ENCODE assay signal across 22 mouse cellular contexts in genomic region chr16:91765121-91765815, GRCm38 (mm10). TPM values are rescaled to one million over a fixed set of nuclear protein-coding genes. Genes with fewer than 3 reads are reported as not detected.
A peak's percentile ranks its signal among the peaks of the same experiment; 100 is the strongest.
DNase-seq lines count a peak whose midpoint lies in the region; ATAC-seq and TF ChIP-seq lines count a peak whose summit lies in the region.
"Had no signal": no experiment of that assay in that cellular context is flagged by ENCODE, and none has a peak within 500 bp of the region (broad histone marks: within the 10 kb centered on the region; RNA-seq: fewer than 3 reads in every experiment).

No protein-coding gene starts in this region.

- peaks cover 9% of the 10 kb centered on the region for H3K36me3 ChIP-seq in hindbrain, embryonic 10.5 days
- peaks cover 3% of the 10 kb centered on the region; the same call in 1 of the 2 replicates for H3K36me3 ChIP-seq in hindbrain, embryonic 12.5 days
- H3K36me3 ChIP-seq in ES-Bruce4 (ENCODE audit: control insufficient read depth, insufficient read depth, low read length, poor library complexity, severe bottlenecking) = no peaks in the 10 kb centered on the region
- H3K36me3 ChIP-seq in intestine, embryonic 16.5 days (ENCODE audit: control insufficient read depth, insufficient read depth, low read length) = no peaks in the 10 kb centered on the region
- H3K36me3 ChIP-seq: forebrain, embryonic 12.5 days; heart, embryonic 13.5 days had no signal

- DNase-seq in gastrocnemius, adult 2 months = peak; percentile 57
- no peak for DNase-seq in gastrocnemius, postnatal 36 days
- no peak for DNase-seq in hindbrain, embryonic 10.5 days (ENCODE audit: low spot score)
- peak; percentile 91 for DNase-seq in R1 (ENCODE audit: low read depth, low spot score)
- DNase-seq: adrenal gland, postnatal 25 days; cerebellum, adult 9-11 months; cerebellum, postnatal 36 days; gastrocnemius, postnatal 10 days; heart, adult 18-20 months; heart, postnatal 10 days; kidney, adult 18-20 months had no signal

- no peak overlapping the region for H3K4me2 ChIP-seq in hindbrain, embryonic 12.5 days (replicated peaks)
- no peak overlapping the region for H3K4me2 ChIP-seq in intestine, embryonic 16.5 days (ENCODE audit: low read depth, low read length)
- H3K4me2 ChIP-seq: embryonic facial prominence, embryonic 13.5 days; forebrain, embryonic 12.5 days; heart, embryonic 13.5 days had no signal

- no peak for TF ChIP-seq EP300 in ES-Bruce4 (IDR thresholded peaks at IDR 0.05; ENCODE audit: insufficient read depth, low read depth, low read length)

- 85% methylated on average over 15 of the region's 15 CpGs for WGBS in hindbrain, embryonic 10.5 days
- WGBS in hindbrain, embryonic 12.5 days = 81% methylated on average over 15 of the region's 15 CpGs
- 90% methylated on average over 15 of the region's 15 CpGs for WGBS in intestine, embryonic 16.5 days

- no peak overlapping the region for H3K4me3 ChIP-seq in gastrocnemius, adult 2 months
- H3K4me3 ChIP-seq in hindbrain, embryonic 10.5 days = no peak overlapping the region
- H3K4me3 ChIP-seq in hindbrain, embryonic 12.5 days = no peak overlapping the region
- no peak overlapping the region for H3K4me3 ChIP-seq in ES-Bruce4 (ENCODE audit: low read depth, low read length)
- no peak overlapping the region for H3K4me3 ChIP-seq in intestine, embryonic 16.5 days (ENCODE audit: low read length)
- H3K4me3 ChIP-seq: embryonic facial prominence, embryonic 13.5 days; forebrain, embryonic 12.5 days; heart, embryonic 13.5 days had no signal

- intact Hi-C loops in gastrocnemius, adult 2 months (cut with DNase I) = loop anchor here (5.0 kb wide), 2 partner anchors 33 to 37 kb away; no protein-coding TSS in a partner anchor
- intact Hi-C loops in gastrocnemius, postnatal 36 days (cut with DNase I) = loop anchor here (2.0 to 5.0 kb wide), 2 partner anchors 30 to 37 kb away; no protein-coding TSS in a partner anchor

- H3K27ac ChIP-seq in gastrocnemius, adult 2 months = peak overlapping the region; percentile 92
- peak overlapping the region; percentile 63 for H3K27ac ChIP-seq in hindbrain, embryonic 10.5 days
- no peak overlapping the region for H3K27ac ChIP-seq in hindbrain, embryonic 12.5 days
- no peak overlapping the region for H3K27ac ChIP-seq in ES-Bruce4 (ENCODE audit: insufficient read depth, low read length)
- no peak overlapping the region for H3K27ac ChIP-seq in intestine, embryonic 16.5 days (ENCODE audit: low read length)
- H3K27ac ChIP-seq: embryonic facial prominence, embryonic 13.5 days; forebrain, embryonic 12.5 days; heart, embryonic 13.5 days; hindbrain, postnatal 0 days had no signal

- H3K9me3 ChIP-seq in hindbrain, embryonic 10.5 days = no peaks in the 10 kb centered on the region
- H3K9me3 ChIP-seq in hindbrain, embryonic 12.5 days (replicated peaks) = no peaks in the 10 kb centered on the region
- no peaks in the 10 kb centered on the region for H3K9me3 ChIP-seq in ES-Bruce4 (replicated peaks; ENCODE audit: control insufficient read depth, insufficient read depth, low read length, poor library complexity, severe bottlenecking)
- no peaks in the 10 kb centered on the region for H3K9me3 ChIP-seq in intestine, embryonic 16.5 days (ENCODE audit: control insufficient read depth, low read length)
- H3K9me3 ChIP-seq: embryonic facial prominence, embryonic 13.5 days; forebrain, embryonic 12.5 days; G1E; heart, embryonic 13.5 days had no signal

- H3K27me3 ChIP-seq in hindbrain, embryonic 10.5 days (ENCODE audit: insufficient read depth, poor library complexity, severe bottlenecking) = no peaks in the 10 kb centered on the region
- no peaks in the 10 kb centered on the region for H3K27me3 ChIP-seq in hindbrain, embryonic 12.5 days
- H3K27me3 ChIP-seq in ES-Bruce4 (ENCODE audit: control insufficient read depth, insufficient read depth, low read length, poor library complexity, severe bottlenecking) = no peaks in the 10 kb centered on the region
- no peaks in the 10 kb centered on the region for H3K27me3 ChIP-seq in intestine, embryonic 16.5 days (replicated peaks; ENCODE audit: control insufficient read depth, insufficient read depth, low read length)
- H3K27me3 ChIP-seq: CH12.LX; embryonic facial prominence, embryonic 13.5 days; forebrain, embryonic 12.5 days; heart, embryonic 13.5 days had no signal

- no peak for ATAC-seq in hindbrain, embryonic 12.5 days (ENCODE audit: low FRiP score)
- no peak for ATAC-seq in intestine, embryonic 16.5 days
- ATAC-seq: activated CD4-positive, CD25-positive, alpha-beta regulatory T cell, adult 4 months; forebrain, embryonic 16.5 days; hindbrain, postnatal 0 days had no signal

- peaks cover 78% of the 10 kb centered on the region for H3K4me1 ChIP-seq in hindbrain, embryonic 10.5 days (replicated peaks)
- peaks cover 69% of the 10 kb centered on the region for H3K4me1 ChIP-seq in hindbrain, embryonic 12.5 days
- peaks cover 2% of the 10 kb centered on the region for H3K4me1 ChIP-seq in ES-Bruce4 (ENCODE audit: control insufficient read depth, insufficient read depth, low read length)
- H3K4me1 ChIP-seq in intestine, embryonic 16.5 days (ENCODE audit: control insufficient read depth, insufficient read depth, low read length) = peaks cover 9% of the 10 kb centered on the region

- no peak for TF ChIP-seq POLR2A in ES-Bruce4 (IDR thresholded peaks at IDR 0.05; ENCODE audit: insufficient read depth, low read length)

- no peak for TF ChIP-seq CTCF in gastrocnemius, adult 2 months (IDR thresholded peaks at IDR 0.05)
- peak; percentile 2 for TF ChIP-seq CTCF in ES-Bruce4 (IDR thresholded peaks at IDR 0.05; ENCODE audit: low read depth, low read length)

- H3K9ac ChIP-seq in hindbrain, embryonic 12.5 days = no peak overlapping the region
- no peak overlapping the region for H3K9ac ChIP-seq in ES-Bruce4 (ENCODE audit: low read depth, poor library complexity, severe bottlenecking)
- no peak overlapping the region for H3K9ac ChIP-seq in intestine, embryonic 16.5 days (ENCODE audit: low read depth, low read length)
- H3K9ac ChIP-seq: forebrain, embryonic 12.5 days had no signal

RNA-seq across cellular contexts. Expression of gene Itsn1, which starts 36.2 kb away (rescaled TPM):
- total RNA-seq in gastrocnemius, adult 2 months (2021) = 10 to 100 TPM; 60.2 to 66.1 TPM
- total RNA-seq in gastrocnemius, postnatal 36 days (2021) = 10 to 100 TPM; 49.7 to 69.7 TPM
- 50.7 and 55.5 TPM in 2 replicates for polyA plus RNA-seq in hindbrain, embryonic 10.5 days (2016; fragmentation: Nextera tagmentation; extraction: Ambion mirVana)
- 79.2 and 83.0 TPM in 2 replicates for polyA plus RNA-seq in hindbrain, embryonic 12.5 days (2016; fragmentation: Nextera tagmentation; extraction: Ambion mirVana)
- 84.6 and 85.7 TPM in 2 replicates for polyA plus RNA-seq in ES-Bruce4 (2011; ENCODE audit: insufficient read depth, insufficient read length, low read depth, missing spikeins)
- 10.5 and 13.1 TPM in 2 replicates for polyA plus RNA-seq in intestine, embryonic 16.5 days (2015; fragmentation: Nextera tagmentation; extraction: Ambion mirVana)

RNA-seq across cellular contexts. Expression of gene Cryzl1, which starts 36.5 kb away (rescaled TPM):
- 10 to 100 TPM; 17.7 to 18.1 TPM for total RNA-seq in gastrocnemius, adult 2 months (2021)
- total RNA-seq in gastrocnemius, postnatal 36 days (2021) = 10 to 100 TPM; 12.7 to 17.0 TPM
- 65.1 and 71.6 TPM in 2 replicates for polyA plus RNA-seq in hindbrain, embryonic 10.5 days (2016; fragmentation: Nextera tagmentation; extraction: Ambion mirVana)
- polyA plus RNA-seq in hindbrain, embryonic 12.5 days (2016; fragmentation: Nextera tagmentation; extraction: Ambion mirVana) = 81.1 and 83.4 TPM in 2 replicates
- polyA plus RNA-seq in ES-Bruce4 (2011; ENCODE audit: insufficient read depth, insufficient read length, low read depth, missing spikeins) = 48.3 and 60.0 TPM in 2 replicates
- polyA plus RNA-seq in intestine, embryonic 16.5 days (2015; fragmentation: Nextera tagmentation; extraction: Ambion mirVana) = 66.9 and 69.4 TPM in 2 replicates

Comparison
In these comparisons a context has a peak if more than half of its experiments do, and no peak if none do; other contexts are left out.
1. DNase-seq: peak in gastrocnemius, adult 2 months (single experiment) and R1 (single experiment); none in gastrocnemius, postnatal 36 days (0 of 2) and hindbrain, embryonic 10.5 days (single experiment).
2. H3K27ac ChIP-seq: peak in gastrocnemius, adult 2 months (single experiment) and hindbrain, embryonic 10.5 days (single experiment); none in hindbrain, embryonic 12.5 days (single experiment), ES-Bruce4 (single experiment) and intestine, embryonic 16.5 days (single experiment).